Mouse (Mus musculus): ENCODE results near the gene Irf1. TPM values are rescaled to one million over a fixed set of nuclear protein-coding genes. Genes with fewer than 3 reads are reported as not detected.

Gene Irf1
- polyA plus RNA-seq, 1 experiment from 2014 or later, result 27.9 TPM

- Histone ChIP-seq H3K9ac (no peak overlapping the region), H3K4me2 (no peak overlapping the region), H3K27me3 (replicated peaks) (no peaks in the 10 kb centered on the region), H3K27ac (no peak overlapping the region), H3K4me1 (0 out of 2 replicates have a peak, but pooled peaks cover 6% of the 10 kb centered on the region), H3K36me3 (no peaks in the 10 kb centered on the region), H3K9me3 (no peaks in the 10 kb centered on the region), H3K4me3 (replicated peaks) (no peak overlapping the region)
- 74% methylated on average over 3 of the region's 3 CpGs for WGBS
- no peak for ATAC-seq (ENCODE audit: insufficient read depth, low FRiP score, low read depth)
These were observed 19.5 kb downstream of the Irf1 start for GRCm38 (mm10) chr11:53789277-53789676.

- no peak overlapping the region for H3K4me3 ChIP-seq (replicated peaks)
- no peaks in the 10 kb centered on the region for H3K36me3 ChIP-seq
- no peak overlapping the region for H3K9ac ChIP-seq
- H3K4me1 ChIP-seq, result peaks cover 41% of the 10 kb centered on the region
- H3K9me3 ChIP-seq, result no peaks in the 10 kb centered on the region
- H3K27me3 ChIP-seq (replicated peaks), result no peaks in the 10 kb centered on the region
- H3K4me2 ChIP-seq, result no peak overlapping the region
- ATAC-seq (ENCODE audit: insufficient read depth, low FRiP score, low read depth), result no peak
- no peak overlapping the region for H3K27ac ChIP-seq
- WGBS, result 46% methylated on average over 3 of the region's 3 CpGs
These were observed 23.2 kb downstream of the Irf1 start for GRCm38 (mm10) chr11:53792986-53793385.

DNA sequence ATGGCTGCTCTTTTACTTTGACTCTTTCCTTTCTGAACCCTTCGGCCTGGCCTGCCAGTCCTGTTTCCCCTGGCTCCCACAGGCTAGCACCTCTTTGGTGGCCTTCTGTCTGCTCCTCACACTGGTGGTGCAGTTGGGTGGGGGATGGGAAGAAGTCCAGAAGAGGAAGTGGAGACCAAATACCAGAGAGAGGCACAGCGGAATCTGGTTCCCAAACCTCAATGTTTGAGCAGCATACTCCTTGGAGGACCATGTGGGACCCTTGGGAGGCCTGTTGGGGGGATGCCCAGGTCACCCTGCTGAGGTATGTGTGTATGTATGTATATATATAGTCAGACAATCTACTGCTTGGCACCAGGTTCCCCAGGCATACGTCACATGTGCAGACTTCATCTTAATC, 24.2 kb downstream of the Irf1 start:
- Histone ChIP-seq H3K4me2 (no peak overlapping the region), H3K9ac (no peak overlapping the region), H3K36me3 (no peaks in the 10 kb centered on the region), H3K4me3 (replicated peaks) (no peak overlapping the region), H3K9me3 (no peaks in the 10 kb centered on the region), H3K27ac (peak overlapping the region; percentile 72; the same call in 1 of the 2 replicates), H3K27me3 (replicated peaks) (no peaks in the 10 kb centered on the region), H3K4me1 (peaks cover 41% of the 10 kb centered on the region)
- WGBS, result 61% methylated on average over 3 of the region's 3 CpGs
- ATAC-seq (ENCODE audit: insufficient read depth, low FRiP score, low read depth), result no peak

GRCm38 (mm10) chr11:53794671-53795557, 25.1 kb downstream of the Irf1 start:
- Histone ChIP-seq H3K4me3 (replicated peaks) (no peak overlapping the region), H3K36me3 (no peaks in the 10 kb centered on the region), H3K4me2 (peak overlapping the region; percentile 26; the same call in 1 of the 2 replicates), H3K9me3 (no peaks in the 10 kb centered on the region), H3K4me1 (peaks cover 41% of the 10 kb centered on the region), H3K9ac (no peak overlapping the region), H3K27me3 (replicated peaks) (no peaks in the 10 kb centered on the region), H3K27ac (peak overlapping the region; percentile 72)
- ATAC-seq (ENCODE audit: insufficient read depth, low FRiP score, low read depth), result peak; percentile 59
- 31% methylated on average over 25 of the region's 25 CpGs for WGBS

- H3K9ac ChIP-seq, result no peak overlapping the region
- H3K27ac ChIP-seq, result peak overlapping the region; percentile 77; the same call in 1 of the 2 replicates
- 60% methylated on average over 8 of the region's 8 CpGs for WGBS
- H3K27me3 ChIP-seq (replicated peaks), result no peaks in the 10 kb centered on the region
- H3K4me1 ChIP-seq, result peaks cover 41% of the 10 kb centered on the region
- no peaks in the 10 kb centered on the region for H3K9me3 ChIP-seq
- H3K4me2 ChIP-seq, result no peak overlapping the region
- ATAC-seq (ENCODE audit: insufficient read depth, low FRiP score, low read depth), result 0 out of 2 replicates have a peak, but pooled peaks have one; percentile 2
- no peaks in the 10 kb centered on the region for H3K36me3 ChIP-seq
- no peak overlapping the region for H3K4me3 ChIP-seq (replicated peaks)
These were observed 26.0 kb downstream of the Irf1 start for GRCm38 (mm10) chr11:53795813-53796212.

DNA sequence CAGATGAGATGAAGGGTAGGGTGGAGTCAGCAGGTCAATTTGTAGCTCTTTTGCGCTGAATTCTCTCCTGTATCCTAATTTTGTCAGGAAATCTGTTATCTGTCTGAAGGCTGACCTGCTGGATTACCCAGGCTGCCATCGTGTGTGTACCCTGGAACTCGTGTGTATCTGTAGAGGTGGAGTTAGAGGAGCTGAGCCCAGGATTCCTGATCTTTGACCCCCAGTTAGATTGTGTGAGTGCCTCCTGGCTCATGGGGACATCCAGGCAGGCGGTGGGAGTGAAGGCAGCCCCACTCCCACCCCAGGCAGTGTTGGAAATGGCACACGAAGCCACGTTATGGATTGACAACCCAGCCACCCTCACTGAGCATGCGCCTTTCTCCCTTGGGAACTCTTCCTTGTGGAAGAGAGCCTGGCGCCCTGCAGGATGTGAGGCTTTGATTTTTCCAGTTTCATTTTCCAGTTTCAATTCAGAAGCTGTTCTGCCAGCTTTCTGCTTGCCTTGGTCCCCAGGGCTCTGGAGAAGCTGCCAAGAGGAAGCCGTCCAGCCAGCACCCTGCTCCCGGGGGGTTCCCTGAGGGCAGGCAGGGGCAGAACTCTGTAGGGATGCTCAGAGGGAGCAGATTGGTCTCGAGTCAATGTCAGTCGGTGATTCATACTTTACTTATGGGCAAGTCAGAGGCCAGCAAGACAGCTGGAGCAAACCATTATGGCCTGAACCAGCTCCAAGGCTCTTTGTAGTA, 26.8 kb downstream of the Irf1 start:
- no peak; the same call in 1 of the 2 replicates for ATAC-seq (ENCODE audit: insufficient read depth, low FRiP score, low read depth)
- Histone ChIP-seq H3K9me3 (no peaks in the 10 kb centered on the region), H3K4me2 (peak overlapping the region; percentile 22), H3K36me3 (no peaks in the 10 kb centered on the region), H3K27me3 (replicated peaks) (no peaks in the 10 kb centered on the region), H3K27ac (peak overlapping the region; percentile 77), H3K4me3 (replicated peaks) (no peak overlapping the region), H3K4me1 (peaks cover 41% of the 10 kb centered on the region), H3K9ac (no peak overlapping the region)
- 42% methylated on average over 12 of the region's 12 CpGs for WGBS

- Histone ChIP-seq H3K27me3 (replicated peaks) (no peaks in the 10 kb centered on the region), H3K36me3 (no peaks in the 10 kb centered on the region), H3K4me2 (no peak overlapping the region), H3K9ac (no peak overlapping the region), H3K9me3 (no peaks in the 10 kb centered on the region), H3K4me3 (replicated peaks) (no peak overlapping the region), H3K27ac (peak overlapping the region; percentile 77), H3K4me1 (peaks cover 41% of the 10 kb centered on the region)
- 43% methylated on average over 6 of the region's 6 CpGs for WGBS
- no peak for ATAC-seq (ENCODE audit: insufficient read depth, low FRiP score, low read depth)
These were observed 27.6 kb downstream of the Irf1 start for GRCm38 (mm10) chr11:53797386-53797920.

- Histone ChIP-seq H3K9ac (no peak overlapping the region), H3K4me2 (no peak overlapping the region)
These were observed 28.4 kb downstream of the Irf1 start for GRCm38 (mm10) chr11:53798041-53798711.

DNA sequence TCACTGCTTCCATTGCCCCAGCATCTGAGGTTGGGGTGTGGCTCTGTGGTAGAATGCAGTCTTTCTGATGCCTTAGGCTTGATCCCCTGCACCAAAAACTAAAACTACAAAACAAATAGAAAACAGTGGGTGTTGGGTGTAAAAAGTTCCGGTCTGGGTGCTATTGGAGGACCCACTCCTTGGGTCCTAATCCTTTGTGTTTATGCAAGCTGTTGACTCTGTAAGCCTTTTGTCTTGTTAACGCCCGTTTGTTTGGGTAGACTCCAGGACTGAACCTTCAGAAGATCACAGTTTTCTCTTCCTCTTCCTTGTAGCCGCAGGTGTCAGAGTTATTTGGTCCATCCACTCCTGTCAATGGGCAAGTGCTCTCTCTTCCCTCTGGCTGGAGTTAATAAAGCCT, 30.2 kb downstream of the Irf1 start:
- Histone ChIP-seq H3K4me1 (peaks cover 28% of the 10 kb centered on the region), H3K27ac (no peak overlapping the region), H3K9me3 (no peaks in the 10 kb centered on the region), H3K27me3 (replicated peaks) (no peaks in the 10 kb centered on the region), H3K9ac (no peak overlapping the region), H3K4me3 (replicated peaks) (no peak overlapping the region), H3K36me3 (no peaks in the 10 kb centered on the region), H3K4me2 (no peak overlapping the region)
- WGBS, result 59% methylated on average over 4 of the region's 4 CpGs
- no peak for ATAC-seq (ENCODE audit: insufficient read depth, low FRiP score, low read depth)

More at GRCm38 (mm10) chr11:53798041-53798711, 28.4 kb downstream of the Irf1 start:
- Histone ChIP-seq H3K27ac (no peak overlapping the region), H3K36me3 (no peaks in the 10 kb centered on the region), H3K9me3 (no peaks in the 10 kb centered on the region), H3K4me3 (replicated peaks) (no peak overlapping the region), H3K4me1 (peaks cover 41% of the 10 kb centered on the region), H3K27me3 (replicated peaks) (no peaks in the 10 kb centered on the region)
- 83% methylated on average over 10 of the region's 10 CpGs for WGBS
- ATAC-seq (ENCODE audit: insufficient read depth, low FRiP score, low read depth), result no peak

DNA sequence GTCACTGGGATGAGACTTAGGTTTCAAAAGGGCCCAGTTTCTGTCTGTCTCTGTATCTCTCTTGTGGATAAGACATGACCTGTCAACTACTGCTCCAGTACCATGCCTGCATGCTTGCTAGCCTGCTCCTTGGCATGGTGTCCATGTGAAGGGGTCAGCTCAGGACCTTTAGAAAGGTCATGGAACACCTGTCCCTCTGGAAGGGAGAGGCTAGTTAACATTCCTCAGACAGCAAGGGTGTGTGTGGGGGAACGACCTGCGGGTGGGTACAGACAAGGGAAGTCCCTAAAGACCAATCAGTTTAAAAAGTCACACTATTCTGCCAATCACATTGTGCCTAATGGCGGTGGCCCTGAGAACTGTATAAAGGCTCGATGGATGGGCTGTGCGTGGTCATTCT, 31.2 kb downstream of the Irf1 start:
- no peak overlapping the region for H3K9ac ChIP-seq
- 82% methylated on average over 5 of the region's 5 CpGs for WGBS
- H3K4me1 ChIP-seq, result peaks cover 19% of the 10 kb centered on the region
- no peak overlapping the region for H3K27ac ChIP-seq
- no peaks in the 10 kb centered on the region for H3K36me3 ChIP-seq
- ATAC-seq (ENCODE audit: insufficient read depth, low FRiP score, low read depth), result no peak
- H3K9me3 ChIP-seq, result no peaks in the 10 kb centered on the region
- no peaks in the 10 kb centered on the region for H3K27me3 ChIP-seq (replicated peaks)
- H3K4me2 ChIP-seq, result no peak overlapping the region
- no peak overlapping the region for H3K4me3 ChIP-seq (replicated peaks)

DNA sequence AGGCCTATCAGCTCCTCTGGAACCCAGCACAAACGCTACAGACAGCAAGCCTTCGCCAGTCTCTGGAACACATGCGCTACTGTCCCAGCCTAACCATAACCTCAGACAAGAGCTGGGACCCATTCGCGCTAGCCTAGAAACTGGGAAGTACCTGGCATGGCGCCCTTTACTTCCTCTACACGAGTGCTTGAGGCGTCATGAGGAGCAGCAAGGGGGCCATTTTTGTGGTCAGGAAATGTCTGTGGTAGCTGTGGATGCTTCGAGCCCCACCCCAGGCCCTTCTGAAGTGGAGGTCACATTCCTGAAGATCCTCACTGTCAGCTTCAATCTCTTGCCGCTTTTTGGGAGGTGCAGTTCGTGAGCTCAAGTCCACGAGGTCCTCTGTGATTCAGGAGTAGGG, 33.3 kb downstream of the Irf1 start:
- no peak overlapping the region for H3K4me2 ChIP-seq
- no peak for ATAC-seq (ENCODE audit: insufficient read depth, low FRiP score, low read depth)
- H3K27me3 ChIP-seq (replicated peaks), result no peaks in the 10 kb centered on the region
- 70% methylated on average over 12 of the region's 12 CpGs for WGBS
- H3K36me3 ChIP-seq, result no peaks in the 10 kb centered on the region
- H3K9ac ChIP-seq, result no peak overlapping the region
- H3K27ac ChIP-seq, result no peak overlapping the region
- no peaks in the 10 kb centered on the region for H3K4me1 ChIP-seq
- H3K9me3 ChIP-seq, result no peaks in the 10 kb centered on the region
- no peak overlapping the region for H3K4me3 ChIP-seq (replicated peaks)
